Mouse (Mus musculus) CH12.LX (cell line): ENCODE measurements around the gene Sfxn3. TPM values are rescaled to one million over a fixed set of nuclear protein-coding genes. Genes with fewer than 3 reads are reported as not detected.
A peak's percentile ranks its signal among the peaks of the same experiment; 100 is the strongest.

Experiments
- DNase-seq: peaks from one replicate; pipeline ENCODE4 v3.0.0-alpha.2; 2013; ENCODE audit errors: extremely low read depth
- H3K27ac ChIP-seq: 2 replicates; pipeline ENCODE4 v1.5.1; 2012; ENCODE audit warnings: low read depth, mild to moderate bottlenecking, control low read depth, moderate library complexity; ENCODE audit not compliant: insufficient read depth
- H3K27me3 ChIP-seq: replicated peaks from 2 replicates; pipeline ENCODE3; 2012; ENCODE audit warnings: inconsistent platforms
- H3K36me3 ChIP-seq, 2 experiments: replicated peaks in 1 of 2; 2 replicates each; pipeline versions ENCODE3 to v1.6.1; 2012; ENCODE audit warnings: inconsistent platforms in 1 of 2, low read length in 1 of 2, mild to moderate bottlenecking in 1 of 2, mixed read lengths in 1 of 2, moderate library complexity in 1 of 2; ENCODE audit not compliant: control insufficient read depth in 1 of 2, insufficient read depth in 1 of 2
- H3K4me1 ChIP-seq, 2 experiments: 2 replicates each; pipeline ENCODE4 v1.6.1; 2012; ENCODE audit warnings: inconsistent platforms in 1 of 2, moderate library complexity in 1 of 2; ENCODE audit not compliant: insufficient read depth in 2 of 2, control insufficient read depth in 1 of 2
- H3K4me2 ChIP-seq: 2 replicates; pipeline ENCODE4 v1.6.1; 2012; ENCODE audit warnings: low read depth, mild to moderate bottlenecking, control low read depth; ENCODE audit not compliant: poor library complexity, insufficient read depth, severe bottlenecking
- H3K4me3 ChIP-seq, 3 experiments: fragments of 150-350 bp in 1 of 3; sonication (generic) in 1 of 3; replicated peaks in 1 of 3; 2 replicates each; pipeline versions ENCODE3 to v1.5.1; 2011 to 2012; ENCODE audit warnings: low read depth in 2 of 3, low read length in 2 of 3, mild to moderate bottlenecking in 2 of 3, moderate library complexity in 2 of 3, control low read depth in 1 of 3, improper control_type of control experiment in 1 of 3, inconsistent platforms in 1 of 3, mixed read lengths in 1 of 3; ENCODE audit not compliant: poor library complexity in 1 of 3
- H3K79me2 ChIP-seq: replicated peaks from 2 replicates; pipeline ENCODE4 v1.6.1; 2012; ENCODE audit warnings: mild to moderate bottlenecking, moderate library complexity; ENCODE audit not compliant: control insufficient read depth, poor library complexity, insufficient read depth, severe bottlenecking; ENCODE audit errors: extremely low read depth
- H3K9ac ChIP-seq: 2 replicates; pipeline ENCODE4 v1.6.1; 2012; ENCODE audit warnings: low read depth, mild to moderate bottlenecking, control low read depth, moderate library complexity; ENCODE audit not compliant: insufficient read depth
- H3K9me3 ChIP-seq: replicated peaks from 2 replicates; pipeline ENCODE3; 2012; ENCODE audit warnings: low read length, inconsistent platforms, mixed read lengths
- BHLHE40 ChIP-seq: IDR thresholded peaks from 2 replicates; pipeline ENCODE4 v1.6.1; 2011; ENCODE audit warnings: mild to moderate bottlenecking, low read depth, low read length, improper control_type of control experiment
- CTCF ChIP-seq, 2 experiments: IDR thresholded peaks in 1 of 2; conservative IDR thresholded peaks in 1 of 2; 2 replicates each; pipeline ENCODE4 v1.5.1; 2011 to 2012; ENCODE audit warnings: low read depth in 2 of 2, low read length in 2 of 2, improper control_type of control experiment in 1 of 2, inconsistent platforms in 1 of 2, mild to moderate bottlenecking in 1 of 2, moderate library complexity in 1 of 2
- ETS1 ChIP-seq: conservative IDR thresholded peaks from 2 replicates; pipeline ENCODE4 v1.6.1; 2012; ENCODE audit warnings: low read depth, mild to moderate bottlenecking, inconsistent platforms, low read length, improper control_type of control experiment, moderate library complexity
- JUND ChIP-seq: conservative IDR thresholded peaks from 2 replicates; pipeline ENCODE4 v1.6.1; 2011; ENCODE audit warnings: low read depth, low read length, improper control_type of control experiment
- MAFK ChIP-seq: IDR thresholded peaks from 2 replicates; pipeline ENCODE4 v1.6.1; 2011; ENCODE audit warnings: low read length, improper control_type of control experiment; ENCODE audit not compliant: insufficient replicate concordance
- MAX ChIP-seq: IDR thresholded peaks from 2 replicates; pipeline ENCODE4 v1.6.1; 2011; ENCODE audit warnings: low read length, improper control_type of control experiment
- MEF2A ChIP-seq: IDR thresholded peaks from 2 replicates; pipeline ENCODE4 v1.6.1; 2014; ENCODE audit warnings: low read depth, mild to moderate bottlenecking, inconsistent platforms, low read length, improper control_type of control experiment, borderline replicate concordance
- MXI1 ChIP-seq: IDR thresholded peaks from 2 replicates; pipeline ENCODE4 v1.6.1; 2011; ENCODE audit warnings: mild to moderate bottlenecking, low read depth, low read length, improper control_type of control experiment
- MYC ChIP-seq: IDR thresholded peaks from 2 replicates; pipeline ENCODE4 v1.6.1; 2011; ENCODE audit warnings: low read depth, mild to moderate bottlenecking, improper control_type of control experiment, low read length
- NRF1 ChIP-seq: IDR thresholded peaks from 2 replicates; pipeline ENCODE4 v1.6.1; 2014; ENCODE audit warnings: low read depth, mild to moderate bottlenecking, inconsistent platforms, low read length, improper control_type of control experiment, moderate library complexity
- RAD21 ChIP-seq: IDR thresholded peaks from 2 replicates; pipeline ENCODE4 v1.6.1; 2011; ENCODE audit warnings: low read depth, mild to moderate bottlenecking, low read length, improper control_type of control experiment, moderate library complexity
- SMC3 ChIP-seq: IDR thresholded peaks from 2 replicates; pipeline ENCODE4 v1.6.1; 2011; ENCODE audit warnings: low read depth, low read length, improper control_type of control experiment
- dilution Hi-C: fragments of 300-500 bp; cut with MboI; formaldehyde crosslinking; loops from 2 replicates; pipeline ENCODE4 v1.14.3; 2020; ENCODE audit warnings: low sequenced_read_pairs; ENCODE audit not compliant: extremely low pct_unique_long_range_greater_than_20kb, extremely low pct_ligation_motif_present
- in situ Hi-C: fragments of 300-500 bp; cut with MboI; formaldehyde crosslinking; loops from 3 replicates; pipeline ENCODE4 v1.14.3; 2019; ENCODE audit warnings: low sequenced_read_pairs, low pct_ligation_motif_present, low pct_unique_long_range_greater_than_20kb, mixed read lengths
- polyA plus RNA-seq: library from polyadenylated mRNA; unstranded; fragments of >175 nt; gene quantifications from 2 replicates; pipeline ENCODE4 v1.2.1, GENCODE M21; 2012; ENCODE audit warnings: low read depth; ENCODE audit not compliant: insufficient read length
- total RNA-seq, 2 experiments: library from RNA; depleted of rRNA; stranded (reverse); fragments of 300-350 nt in 1 of 2; fragments of >200 nt in 1 of 2; gene quantifications; 2 replicates each; pipeline ENCODE4 v1.2.3; 2012 to 2014

Gene Sfxn3
- total and polyA plus RNA-seq, 3 experiments: 1.4 to 4.2 (median 3.6) TPM

- Histone ChIP-seq H3K79me2 (no peaks in the 10 kb centered on the region; the same call in 1 of the 2 replicates), H3K4me1 (peaks cover 4 to 29% of the 10 kb centered on the region in 2 experiments), H3K36me3 (peaks cover 29 to 83% of the 10 kb centered on the region in 2 experiments)
- peak; percentile 62 for DNase-seq
- TF ChIP-seq MYC (no peak), MAX (no peak), JUND (no peak), ETS1 (0 out of 2 replicates have a peak, but pooled peaks have one; percentile 18), CTCF (conservative IDR thresholded peaks at IDR 0.05 in 1 of 2, IDR thresholded peaks at IDR 0.05 in 1 of 2; ENCODE audit: low read depth in 2 of 2, low read length in 2 of 2) (no peak), NRF1 (no peak), MAFK (no peak), MXI1 (peak; percentile 34; the same call in 1 of the 2 replicates), SMC3 (no peak), RAD21 (no peak), BHLHE40 (peak; percentile 75)
- TF ChIP-seq, all 38 proteins: peak for 3
- in situ Hi-C loops: no loop called here
- no peak overlapping the region for H3K4me2 ChIP-seq
- no peak overlapping the region for H3K27ac ChIP-seq
- H3K4me3 ChIP-seq: no peak overlapping the region
- H3K9me3 ChIP-seq: no peaks in the 10 kb centered on the region
- H3K9ac ChIP-seq: no peak overlapping the region
- H3K27me3 ChIP-seq: no peaks in the 10 kb centered on the region
- dilution Hi-C loops: no loop called here
These were observed 47.7 kb upstream of the Sfxn3 start for GRCm38 (mm10) chr19:44999647-45000046.

DNA sequence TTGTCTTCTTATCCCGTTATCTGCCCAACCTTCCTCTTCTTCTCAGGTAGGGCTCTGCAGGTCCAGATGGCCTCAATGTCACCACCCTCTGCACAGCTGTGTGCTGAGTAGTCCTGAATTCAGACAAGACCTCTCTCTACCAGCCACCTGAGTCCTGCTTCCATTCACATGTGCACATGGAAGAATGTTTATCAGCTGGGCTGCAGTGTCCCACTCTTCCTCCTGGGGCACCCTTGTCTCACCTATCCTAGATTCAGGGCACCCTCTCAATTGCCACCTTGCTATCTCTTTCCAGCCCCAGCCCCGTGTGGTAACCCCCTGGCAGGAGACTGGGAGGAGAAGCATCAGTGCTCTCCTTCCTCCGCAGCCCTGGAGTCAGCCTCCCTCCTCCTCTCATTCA, 45.0 kb upstream of the Sfxn3 start:
- Histone ChIP-seq H3K4me3 (no peak overlapping the region), H3K36me3 (peaks cover 29 to 72% of the 10 kb centered on the region in 2 experiments), H3K79me2 (peaks cover 8% of the 10 kb centered on the region), H3K9ac (no peak overlapping the region), H3K9me3 (no peaks in the 10 kb centered on the region), H3K27ac (no peak overlapping the region), H3K4me1 (peaks cover 10 to 40% of the 10 kb centered on the region in 2 experiments), H3K27me3 (no peaks in the 10 kb centered on the region), H3K4me2 (no peak overlapping the region)
- in situ Hi-C loops: no loop called here
- dilution Hi-C loops: no loop called here
- DNase-seq: no peak
- peak; percentile 25 for TF ChIP-seq RAD21
- peak in 1 of 2 experiments; percentile 42; a peak in 2 of 4 replicates for TF ChIP-seq CTCF (conservative IDR thresholded peaks at IDR 0.05 in 1 of 2, IDR thresholded peaks at IDR 0.05 in 1 of 2; ENCODE audit: low read depth in 2 of 2, low read length in 2 of 2)
- TF ChIP-seq MEF2A: no peak
